Mouse (Mus musculus) erythroblast, adult 5-6 weeks (primary cell): ENCODE data around the gene Vmn2r63. TPM values are rescaled to one million over a fixed set of nuclear protein-coding genes. Genes with fewer than 3 reads are reported as not detected.
"Not testable (repeated sequence)": the region's sequence is repeated elsewhere in the genome, so short reads cannot be mapped to it uniquely, and the experiment has no call there.

Experiments
- ATAC-seq: replicated peaks from 2 replicates; pipeline ENCODE4 v1.8.0; 2016; ENCODE audit warnings: moderate number of reproducible peaks, mild to moderate bottlenecking, moderate TSS enrichment, inconsistent platforms; ENCODE audit not compliant: poor library complexity, low FRiP score, severe bottlenecking
- total RNA-seq, 2 experiments: library from RNA; stranded (forward) in 1 of 2; stranded (reverse) in 1 of 2; fragments of 150-400 nt in 1 of 2; fragments of 200-764, 138-1000 nt in 1 of 2; gene quantifications; 2 replicates each; pipeline versions ENCODE4 v1.2.3 to v1.2.4; 2015 to 2017; ENCODE audit warnings: low replicate concordance in 2 of 2

The Vmn2r63 gene
- total RNA-seq (2015; ENCODE audit: low replicate concordance) = 0.19 TPM in 1 of 2 replicates, not detected in the other
- not detected in 2 replicates for total RNA-seq (2017; ENCODE audit: low replicate concordance)

GRCm38 (mm10) chr7:42933722-42934121, at the start of gene Vmn2r63:
TSS of gene Vmn2r63 (minus strand) at chr7:42933822.
- not testable (repeated sequence) for ATAC-seq

- no peak for ATAC-seq
Observed at GRCm38 (mm10) chr7:42980739-42981138, 47.1 kb upstream of the Vmn2r63 start.

- ATAC-seq = no peak
Observed at GRCm38 (mm10) chr7:42980098-42980497, 46.5 kb upstream of the Vmn2r63 start.

- ATAC-seq = no peak
Observed at GRCm38 (mm10) chr7:42965246-42965645, 31.6 kb upstream of the Vmn2r63 start.

GRCm38 (mm10) chr7:42898067-42898466, 35.6 kb downstream of the Vmn2r63 start:
- not testable (repeated sequence) for ATAC-seq

GRCm38 (mm10) chr7:42878090-42878489, 55.5 kb downstream of the Vmn2r63 start:
- ATAC-seq = no peak

GRCm38 (mm10) chr7:42866801-42867458, 66.7 kb downstream of the Vmn2r63 start, which contains the start of gene Gm2381:
TSS of gene Gm2381 (minus strand) at chr7:42867234.
- not testable (repeated sequence) for ATAC-seq

Other genes starting within 250 kb of the Vmn2r63 start
- 3.8 TPM in 1 of 2 replicates, not detected in the other for gene Zfp975, start 241.1 kb downstream of the Vmn2r63 start, total RNA-seq (2015; ENCODE audit: low replicate concordance)
- gene Zfp975, start 241.1 kb downstream of the Vmn2r63 start, total RNA-seq (2017; ENCODE audit: low replicate concordance) = 0.56 and 0.77 TPM in 2 replicates
- not detected in 2 replicates for gene Gm17067, start 206.8 kb downstream of the Vmn2r63 start, total RNA-seq (2015; ENCODE audit: low replicate concordance)
- gene Gm17067, start 206.8 kb downstream of the Vmn2r63 start, total RNA-seq (2017; ENCODE audit: low replicate concordance) = not detected in 2 replicates
- not detected in 2 replicates for gene Vmn2r62, start 140.3 kb downstream of the Vmn2r63 start, total RNA-seq (2015; ENCODE audit: low replicate concordance)
- not detected in 2 replicates for gene Vmn2r62, start 140.3 kb downstream of the Vmn2r63 start, total RNA-seq (2017; ENCODE audit: low replicate concordance)
- gene Gm2381, start 66.6 kb downstream of the Vmn2r63 start, total RNA-seq (2015; ENCODE audit: low replicate concordance) = not detected in 2 replicates
- gene Gm2381, start 66.6 kb downstream of the Vmn2r63 start, total RNA-seq (2017; ENCODE audit: low replicate concordance) = not detected in 2 replicates
- gene Gm9268, start 84.9 kb upstream of the Vmn2r63 start, total RNA-seq (2015; ENCODE audit: low replicate concordance) = not detected in 2 replicates
- not detected in 2 replicates for gene Gm9268, start 84.9 kb upstream of the Vmn2r63 start, total RNA-seq (2017; ENCODE audit: low replicate concordance)
- gene Zfp936, start 180.4 kb upstream of the Vmn2r63 start, total RNA-seq (2015; ENCODE audit: low replicate concordance) = not detected in 2 replicates
- not detected in 2 replicates for gene Zfp936, start 180.4 kb upstream of the Vmn2r63 start, total RNA-seq (2017; ENCODE audit: low replicate concordance)